Comparison of ENCODE assay signal across 8 mouse cellular contexts in the genomic region with DNA sequence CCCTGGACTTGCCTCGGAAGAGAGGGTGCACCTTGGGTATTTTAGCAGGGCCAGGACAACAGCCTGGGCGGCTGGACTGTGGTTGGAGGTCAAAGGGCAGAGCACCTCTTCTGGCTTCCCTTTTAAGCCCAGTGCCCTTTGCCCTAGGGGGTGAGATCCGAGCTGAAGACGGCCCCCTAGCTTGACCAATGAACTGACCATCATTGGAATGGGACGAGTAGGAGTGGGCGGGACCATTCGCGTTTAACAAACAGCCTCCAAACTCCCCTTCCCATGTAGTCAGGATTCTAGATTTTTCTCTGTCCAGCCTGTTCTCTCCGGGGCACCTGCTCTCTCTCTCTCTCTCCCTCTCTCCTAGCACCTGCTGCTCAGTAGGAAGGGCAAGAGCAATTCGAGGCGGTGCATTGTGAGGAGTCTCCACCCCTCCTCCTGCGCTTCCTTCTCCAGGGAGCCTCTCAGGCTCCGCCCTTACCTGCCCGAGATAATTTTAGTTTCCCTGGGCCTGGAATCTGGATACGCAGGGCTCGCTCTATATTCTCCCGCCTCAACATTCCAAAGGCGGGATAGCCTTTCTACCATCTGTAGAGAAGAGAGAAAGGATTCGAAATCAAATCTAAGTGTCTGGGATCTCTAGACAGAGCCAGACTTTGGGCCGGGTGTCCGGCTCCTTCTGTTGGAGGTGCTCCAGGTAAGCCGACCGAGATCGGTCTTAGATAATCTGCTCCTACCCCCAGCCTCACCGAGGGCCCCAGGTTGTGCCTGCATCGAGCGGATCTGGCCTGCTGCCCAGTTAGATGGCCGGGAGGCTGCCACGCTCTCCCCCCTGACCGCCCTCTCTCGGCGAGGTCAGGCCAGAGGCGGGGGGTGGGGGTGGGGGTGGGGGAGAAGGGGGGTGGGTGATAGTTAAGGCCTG. TPM values are rescaled to one million over a fixed set of nuclear protein-coding genes. Genes with fewer than 3 reads are reported as not detected.
DNase-seq lines count a peak whose midpoint lies in the region; ATAC-seq and TF ChIP-seq lines count a peak whose summit lies in the region.

No protein-coding gene starts in this region.

- peak overlapping the region; percentile 35 for H3K9ac ChIP-seq in kidney, embryonic 15.5 days
- H3K9ac ChIP-seq in lung, postnatal 0 days (replicated peaks; ENCODE audit: low read depth) = peak overlapping the region; percentile 39; the same call in 1 of the 2 replicates

- peak; percentile 74 for ATAC-seq in kidney, embryonic 15.5 days (replicated peaks; ENCODE audit: low FRiP score)
- ATAC-seq in lung, postnatal 0 days = peak; percentile 86
- ATAC-seq in frontal cortex, adult (ENCODE audit: low TSS enrichment) = no peak

- WGBS in forebrain, embryonic 10.5 days = 1% methylated on average over 32 of the region's 33 CpGs
- 3% methylated on average over 33 of the region's 33 CpGs for WGBS in kidney, embryonic 15.5 days
- WGBS in lung, postnatal 0 days = 3% methylated on average over 28 of the region's 33 CpGs

- TF ChIP-seq CTCF in lung, postnatal 0 days (IDR thresholded peaks at IDR 0.05) = no peak

- no peaks in the 10 kb centered on the region for H3K9me3 ChIP-seq in forebrain, embryonic 10.5 days
- no peaks in the 10 kb centered on the region for H3K9me3 ChIP-seq in kidney, embryonic 15.5 days (replicated peaks)
- H3K9me3 ChIP-seq in lung, postnatal 0 days (ENCODE audit: low read length) = no peaks in the 10 kb centered on the region

- no peaks in the 10 kb centered on the region for H3K36me3 ChIP-seq in forebrain, embryonic 10.5 days (replicated peaks)
- peaks cover 6% of the 10 kb centered on the region; the same call in 1 of the 2 replicates for H3K36me3 ChIP-seq in kidney, embryonic 15.5 days
- no peaks in the 10 kb centered on the region for H3K36me3 ChIP-seq in lung, postnatal 0 days (ENCODE audit: insufficient read depth, low read length)

- H3K4me1 ChIP-seq in forebrain, embryonic 10.5 days = peaks cover 34% of the 10 kb centered on the region
- peaks cover 52% of the 10 kb centered on the region for H3K4me1 ChIP-seq in kidney, embryonic 15.5 days
- no peaks in the 10 kb centered on the region for H3K4me1 ChIP-seq in lung, postnatal 0 days (ENCODE audit: insufficient read depth, low read depth, low read length)

- peaks cover 74% of the 10 kb centered on the region for H3K27me3 ChIP-seq in forebrain, embryonic 10.5 days (ENCODE audit: poor library complexity, severe bottlenecking)
- peaks cover 29% of the 10 kb centered on the region for H3K27me3 ChIP-seq in kidney, embryonic 15.5 days
- no peaks in the 10 kb centered on the region for H3K27me3 ChIP-seq in lung, postnatal 0 days (replicated peaks; ENCODE audit: insufficient read depth, low read length)

- peak overlapping the region; percentile 50 for H3K4me2 ChIP-seq in kidney, embryonic 15.5 days
- peak overlapping the region; percentile 52 for H3K4me2 ChIP-seq in lung, postnatal 0 days (replicated peaks; ENCODE audit: low read depth, low read length)

- DNase-seq in urinary bladder, adult 18-20 months (ENCODE audit: low spot score in 2 of 2) = peak; percentile 26 to 62
- no peak for DNase-seq in urinary bladder, postnatal 10 days (ENCODE audit: low spot score)
- no peak for DNase-seq in forebrain, embryonic 10.5 days (ENCODE audit: extremely low spot score, low spot score)
- DNase-seq in lung, postnatal 0 days (ENCODE audit: low spot score) = peak; percentile 87
- no peak for DNase-seq in layer of hippocampus, adult 11-12 months (ENCODE audit: low spot score)
- no peak for DNase-seq in ovary, adult 18-20 months (ENCODE audit: low spot score)

- H3K4me3 ChIP-seq in forebrain, embryonic 10.5 days = peak overlapping the region; percentile 38
- peak overlapping the region; percentile 47 for H3K4me3 ChIP-seq in kidney, embryonic 15.5 days (replicated peaks)
- peak overlapping the region; percentile 46 for H3K4me3 ChIP-seq in lung, postnatal 0 days (ENCODE audit: low read depth, low read length)

- peak overlapping the region; percentile 53; the same call in 1 of the 2 replicates for H3K27ac ChIP-seq in forebrain, embryonic 10.5 days
- H3K27ac ChIP-seq in kidney, embryonic 15.5 days = peak overlapping the region; percentile 96
- peak overlapping the region; percentile 85 for H3K27ac ChIP-seq in lung, postnatal 0 days (ENCODE audit: low read length)

- 0 out of 2 replicates have a peak, but pooled peaks have one; percentile 17 for TF ChIP-seq EP300 in lung, postnatal 0 days (IDR thresholded peaks at IDR 0.05)

RNA-seq across cellular contexts. Expression of a gene that starts 0.6 kb away (rescaled TPM):
- polyA plus RNA-seq in forebrain, embryonic 10.5 days (2016; fragmentation: Nextera tagmentation; extraction: Ambion mirVana) = 4.1 and 5.6 TPM in 2 replicates
- 68.8 and 69.8 TPM in 2 replicates for polyA plus RNA-seq in kidney, embryonic 15.5 days (2015; fragmentation: Nextera tagmentation; extraction: Ambion mirVana)
- 30.7 and 33.1 TPM in 2 replicates for polyA plus RNA-seq in lung, postnatal 0 days (2015; fragmentation: Nextera tagmentation; extraction: Ambion mirVana)

RNA-seq across cellular contexts. Expression of a gene that starts 8.0 kb away (rescaled TPM):
- polyA plus RNA-seq in forebrain, embryonic 10.5 days (2016; fragmentation: Nextera tagmentation; extraction: Ambion mirVana) = 91.2 and 94.3 TPM in 2 replicates
- 101 and 106 TPM in 2 replicates for polyA plus RNA-seq in kidney, embryonic 15.5 days (2015; fragmentation: Nextera tagmentation; extraction: Ambion mirVana)
- polyA plus RNA-seq in lung, postnatal 0 days (2015; fragmentation: Nextera tagmentation; extraction: Ambion mirVana) = 86.1 and 96.0 TPM in 2 replicates

RNA-seq across cellular contexts. Expression of a gene that starts 34.5 kb away (rescaled TPM):
- polyA plus RNA-seq in forebrain, embryonic 10.5 days (2016; fragmentation: Nextera tagmentation; extraction: Ambion mirVana) = 18.9 and 21.9 TPM in 2 replicates
- polyA plus RNA-seq in kidney, embryonic 15.5 days (2015; fragmentation: Nextera tagmentation; extraction: Ambion mirVana) = 46.2 and 48.0 TPM in 2 replicates
- polyA plus RNA-seq in lung, postnatal 0 days (2015; fragmentation: Nextera tagmentation; extraction: Ambion mirVana) = 21.2 and 23.6 TPM in 2 replicates

RNA-seq across cellular contexts. Expression of a gene that starts 46.5 kb away (rescaled TPM):
- polyA plus RNA-seq in forebrain, embryonic 10.5 days (2016; fragmentation: Nextera tagmentation; extraction: Ambion mirVana) = 10.0 and 10.1 TPM in 2 replicates
- polyA plus RNA-seq in kidney, embryonic 15.5 days (2015; fragmentation: Nextera tagmentation; extraction: Ambion mirVana) = 16.9 and 17.5 TPM in 2 replicates
- polyA plus RNA-seq in lung, postnatal 0 days (2015; fragmentation: Nextera tagmentation; extraction: Ambion mirVana) = 8.0 and 8.6 TPM in 2 replicates

Comparison
In these comparisons a context has a peak if more than half of its experiments do, and no peak if none do; other contexts are left out.
1. DNase-seq: peak in urinary bladder, adult 18-20 months (2 of 2) and lung, postnatal 0 days (single experiment); none in urinary bladder, postnatal 10 days (single experiment), forebrain, embryonic 10.5 days (single experiment), layer of hippocampus, adult 11-12 months (single experiment) and ovary, adult 18-20 months (single experiment).
2. Peak in every context shown above with its lines, with median percentiles within 50 percentile points of each other: H3K27ac ChIP-seq and H3K4me3 ChIP-seq.